Mouse (Mus musculus) stomach, postnatal 0 days (tissue): Measurements from ENCODE around the gene Epc2.

Experiments used
- CTCF ChIP-seq: IDR thresholded peaks from 2 replicates; pipeline ENCODE4 v1.5.1; 2016; ENCODE audit warnings: antibody characterized with exemption, low read depth, mild to moderate bottlenecking, moderate library complexity
- EP300 ChIP-seq: optimal IDR thresholded peaks from 2 replicates; pipeline ENCODE3; 2016; ENCODE audit warnings: antibody characterized with exemption

DNA sequence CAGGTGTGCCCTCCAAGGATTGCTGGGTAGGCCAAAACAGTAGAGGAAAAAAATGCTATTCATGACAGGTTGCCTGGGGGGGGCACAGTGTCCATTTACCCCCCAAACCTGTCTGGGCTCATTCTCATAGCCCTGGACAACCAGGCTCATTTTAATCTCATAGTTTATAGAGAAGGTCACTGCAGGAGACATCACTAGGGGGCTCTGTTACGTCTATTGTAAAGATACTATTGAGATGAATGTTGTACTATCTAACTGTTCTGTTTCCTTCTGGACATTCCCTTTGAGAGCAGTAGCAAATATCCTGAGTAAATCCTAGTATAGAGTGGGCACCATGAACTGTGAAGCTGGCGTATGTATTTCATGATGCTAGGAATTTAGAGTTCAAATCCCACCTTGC, 5.0 kb upstream of the Epc2 start:
- TF ChIP-seq EP300 = no peak
- peak; percentile 37 for TF ChIP-seq CTCF
